Mouse (Mus musculus): ENCODE results near the gene Adarb2. TPM values are rescaled to one million over a fixed set of nuclear protein-coding genes. Genes with fewer than 3 reads are reported as not detected.
"Not testable (repeated sequence)": the region's sequence is repeated elsewhere in the genome, so short reads cannot be mapped to it uniquely, and the experiment has no call there.

Gene Adarb2
- polyA plus RNA-seq, 1 experiment = not detected

GRCm38 (mm10) chr13:8597647-8598017 lies 395.0 kb downstream of the Adarb2 start:
- H3K4me1 ChIP-seq (ENCODE audit: control insufficient read depth, insufficient read depth, low read length) = no peaks in the 10 kb centered on the region
- no peak overlapping the region for H3K27ac ChIP-seq (ENCODE audit: control insufficient read depth, insufficient read depth, low read depth, low read length, poor library complexity)
- H3K4me3 ChIP-seq (replicated peaks; ENCODE audit: control insufficient read depth, low read depth, low read length) = no peak overlapping the region
- no peak for TF ChIP-seq POLR2A (IDR thresholded peaks at IDR 0.05; ENCODE audit: borderline replicate concordance, control insufficient read depth, low read depth, low read length)
- TF ChIP-seq CTCF (IDR thresholded peaks at IDR 0.05; ENCODE audit: control insufficient read depth, insufficient read depth, low read length) = no peak
- 37% methylated on average over 6 of the region's 6 CpGs for WGBS

- 66% methylated on average over 2 of the region's 2 CpGs for WGBS
- H3K27ac ChIP-seq (ENCODE audit: control insufficient read depth, insufficient read depth, low read depth, low read length, poor library complexity) = no peak overlapping the region
- H3K4me3 ChIP-seq (replicated peaks; ENCODE audit: control insufficient read depth, low read depth, low read length) = no peak overlapping the region
- H3K4me1 ChIP-seq (ENCODE audit: control insufficient read depth, insufficient read depth, low read length) = no peaks in the 10 kb centered on the region
- TF ChIP-seq CTCF (IDR thresholded peaks at IDR 0.05; ENCODE audit: control insufficient read depth, insufficient read depth, low read length) (no peak), POLR2A (IDR thresholded peaks at IDR 0.05; ENCODE audit: borderline replicate concordance, control insufficient read depth, low read depth, low read length) (no peak)
These were observed 403.0 kb downstream of the Adarb2 start for GRCm38 (mm10) chr13:8605645-8606044.

- Histone ChIP-seq H3K27ac (ENCODE audit: control insufficient read depth, insufficient read depth, low read depth, low read length, poor library complexity) (no peak overlapping the region), H3K4me1 (ENCODE audit: control insufficient read depth, insufficient read depth, low read length) (no peaks in the 10 kb centered on the region), H3K4me3 (replicated peaks; ENCODE audit: control insufficient read depth, low read depth, low read length) (no peak overlapping the region)
- WGBS = 84% methylated on average over 12 of the region's 12 CpGs
- no peak for TF ChIP-seq CTCF (IDR thresholded peaks at IDR 0.05; ENCODE audit: control insufficient read depth, insufficient read depth, low read length)
- TF ChIP-seq POLR2A (IDR thresholded peaks at IDR 0.05; ENCODE audit: borderline replicate concordance, control insufficient read depth, low read depth, low read length) = no peak
These were observed 405.4 kb downstream of the Adarb2 start for GRCm38 (mm10) chr13:8608040-8608439.

GRCm38 (mm10) chr13:8608918-8609317 lies 406.3 kb downstream of the Adarb2 start:
- H3K4me3 ChIP-seq (replicated peaks; ENCODE audit: control insufficient read depth, low read depth, low read length); H3K4me1 ChIP-seq (ENCODE audit: control insufficient read depth, insufficient read depth, low read length); H3K27ac ChIP-seq (ENCODE audit: control insufficient read depth, insufficient read depth, low read depth, low read length, poor library complexity): not testable (repeated sequence)
- 68% methylated on average over 6 of the region's 6 CpGs for WGBS

DNA sequence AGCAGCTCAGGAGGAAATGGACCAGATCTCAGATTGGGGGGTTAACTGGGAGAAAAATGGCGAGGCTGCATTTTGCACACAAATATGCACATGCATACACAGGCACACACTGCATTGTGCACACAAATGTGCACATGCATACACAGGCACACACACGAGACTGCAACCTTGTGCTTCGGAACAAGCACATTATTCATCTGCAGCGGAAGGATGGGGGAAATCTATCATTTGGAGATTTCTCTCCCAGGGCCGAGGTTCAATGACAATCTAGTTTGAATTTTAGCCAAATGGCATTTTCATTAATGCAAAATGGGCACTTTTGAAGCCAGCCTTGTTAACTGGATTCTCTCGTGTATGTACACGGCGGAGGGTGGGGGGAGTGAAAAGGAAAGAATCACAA lies 408.3 kb downstream of the Adarb2 start:
- no peak overlapping the region for H3K4me3 ChIP-seq (replicated peaks; ENCODE audit: control insufficient read depth, low read depth, low read length)
- TF ChIP-seq POLR2A (IDR thresholded peaks at IDR 0.05; ENCODE audit: borderline replicate concordance, control insufficient read depth, low read depth, low read length) = no peak
- H3K27ac ChIP-seq (ENCODE audit: control insufficient read depth, insufficient read depth, low read depth, low read length, poor library complexity) = no peak overlapping the region
- WGBS = 80% methylated on average over 8 of the region's 8 CpGs
- H3K4me1 ChIP-seq (ENCODE audit: control insufficient read depth, insufficient read depth, low read length) = no peaks in the 10 kb centered on the region

GRCm38 (mm10) chr13:8612618-8613391 lies 410.1 kb downstream of the Adarb2 start:
- no peak overlapping the region for H3K27ac ChIP-seq (ENCODE audit: control insufficient read depth, insufficient read depth, low read depth, low read length, poor library complexity)
- no peak for TF ChIP-seq POLR2A (IDR thresholded peaks at IDR 0.05; ENCODE audit: borderline replicate concordance, control insufficient read depth, low read depth, low read length)
- TF ChIP-seq CTCF (IDR thresholded peaks at IDR 0.05; ENCODE audit: control insufficient read depth, insufficient read depth, low read length) = no peak
- 84% methylated on average over 14 of the region's 14 CpGs for WGBS

GRCm38 (mm10) chr13:8616685-8617084 lies 414.0 kb downstream of the Adarb2 start:
- TF ChIP-seq POLR2A (IDR thresholded peaks at IDR 0.05; ENCODE audit: borderline replicate concordance, control insufficient read depth, low read depth, low read length) = no peak
- TF ChIP-seq CTCF (IDR thresholded peaks at IDR 0.05; ENCODE audit: control insufficient read depth, insufficient read depth, low read length) = no peak
- 72% methylated on average over 1 of the region's 1 CpGs for WGBS
- Histone ChIP-seq H3K27ac (ENCODE audit: control insufficient read depth, insufficient read depth, low read depth, low read length, poor library complexity) (no peak overlapping the region), H3K4me1 (ENCODE audit: control insufficient read depth, insufficient read depth, low read length) (no peaks in the 10 kb centered on the region), H3K4me3 (replicated peaks; ENCODE audit: control insufficient read depth, low read depth, low read length) (no peak overlapping the region)

More at GRCm38 (mm10) chr13:8612618-8613391, 410.1 kb downstream of the Adarb2 start:
- no peak overlapping the region for H3K4me3 ChIP-seq (replicated peaks; ENCODE audit: control insufficient read depth, low read depth, low read length)
- H3K4me1 ChIP-seq (ENCODE audit: control insufficient read depth, insufficient read depth, low read length) = no peaks in the 10 kb centered on the region

DNA sequence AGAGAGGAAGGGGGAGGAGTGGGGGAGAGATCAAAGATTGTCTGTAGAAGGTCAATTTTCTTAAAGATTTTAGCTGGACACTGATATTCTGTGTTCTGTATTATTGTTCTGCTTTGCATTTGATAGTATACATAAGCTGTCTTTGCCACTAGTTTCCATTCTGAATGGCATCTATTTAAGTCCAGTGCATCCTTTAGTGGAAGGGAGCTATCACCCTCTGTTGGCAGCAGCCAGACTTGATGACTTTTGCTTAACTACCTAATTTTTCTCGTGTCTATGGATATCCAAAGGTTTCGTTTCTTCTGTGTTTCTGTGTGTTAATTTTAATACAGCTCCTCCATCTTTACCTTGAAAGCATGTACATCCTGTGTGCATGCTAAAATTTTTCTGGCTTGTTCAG lies 419.6 kb downstream of the Adarb2 start:
- no peaks in the 10 kb centered on the region for H3K4me1 ChIP-seq (ENCODE audit: control insufficient read depth, insufficient read depth, low read length)
- H3K27ac ChIP-seq (ENCODE audit: control insufficient read depth, insufficient read depth, low read depth, low read length, poor library complexity) = no peak overlapping the region
- H3K4me3 ChIP-seq (replicated peaks; ENCODE audit: control insufficient read depth, low read depth, low read length) = no peak overlapping the region
- WGBS = 72% methylated on average over 2 of the region's 2 CpGs
- TF ChIP-seq POLR2A (IDR thresholded peaks at IDR 0.05; ENCODE audit: borderline replicate concordance, control insufficient read depth, low read depth, low read length) (no peak), CTCF (IDR thresholded peaks at IDR 0.05; ENCODE audit: control insufficient read depth, insufficient read depth, low read length) (no peak)

GRCm38 (mm10) chr13:8629565-8629964 lies 426.9 kb downstream of the Adarb2 start:
- Histone ChIP-seq H3K4me1 (ENCODE audit: control insufficient read depth, insufficient read depth, low read length) (no peaks in the 10 kb centered on the region), H3K27ac (ENCODE audit: control insufficient read depth, insufficient read depth, low read depth, low read length, poor library complexity) (no peak overlapping the region), H3K4me3 (replicated peaks; ENCODE audit: control insufficient read depth, low read depth, low read length) (no peak overlapping the region)
- TF ChIP-seq POLR2A (IDR thresholded peaks at IDR 0.05; ENCODE audit: borderline replicate concordance, control insufficient read depth, low read depth, low read length) (no peak), CTCF (IDR thresholded peaks at IDR 0.05; ENCODE audit: control insufficient read depth, insufficient read depth, low read length) (no peak)
- WGBS = 80% methylated on average over 6 of the region's 6 CpGs
